Comparison of ENCODE assay signal across 11 mouse cellular contexts in the genomic region with DNA sequence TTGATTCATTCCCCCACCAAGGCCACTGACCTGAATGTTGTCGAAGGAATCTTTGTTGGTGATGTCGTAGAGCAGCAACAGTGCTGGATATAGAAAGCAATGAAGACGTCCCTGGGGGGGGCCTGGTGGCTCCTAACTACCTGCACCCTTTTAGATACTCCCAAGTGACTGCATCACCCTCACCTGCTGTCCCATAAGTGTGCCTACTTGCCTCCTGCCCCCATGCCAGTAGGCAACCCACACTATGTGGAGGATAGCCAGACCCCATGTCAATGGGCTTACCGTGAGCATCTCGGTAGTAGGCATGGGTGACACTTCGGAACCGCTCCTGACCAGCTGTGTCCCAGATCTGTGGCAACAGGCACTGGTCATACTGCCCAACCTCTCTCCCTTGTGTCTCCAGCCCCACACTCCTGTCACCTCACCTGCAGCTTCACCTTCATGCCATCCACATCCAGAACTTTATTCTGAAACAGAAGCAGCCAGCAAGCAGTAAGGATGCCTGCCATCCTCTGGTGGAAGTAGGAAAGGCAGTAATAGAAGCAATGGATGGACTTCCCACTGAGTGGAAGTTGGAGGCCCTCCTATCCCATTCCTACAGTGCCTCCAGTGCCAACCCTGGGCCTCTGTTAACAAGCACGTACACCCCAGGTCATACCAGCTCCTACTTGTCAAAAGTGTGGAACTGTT. TPM values are rescaled to one million over a fixed set of nuclear protein-coding genes. Genes with fewer than 3 reads are reported as not detected.
DNase-seq lines count a peak whose midpoint lies in the region; ATAC-seq and TF ChIP-seq lines count a peak whose summit lies in the region.
"Had no signal": no experiment of that assay in that cellular context is flagged by ENCODE, and none has a peak within 500 bp of the region (broad histone marks: within the 10 kb centered on the region; RNA-seq: fewer than 3 reads in every experiment).

No protein-coding gene starts in this region.

- intact Hi-C loops in left cerebral cortex, adult 2 months (cut with DNase I) = no loop called here

- ATAC-seq in hindbrain, embryonic 16.5 days = no peak

- peak in 1 of 2 experiments; percentile 12 for DNase-seq in left cerebral cortex, adult 2 months (ENCODE audit: extremely low spot score in 1 of 2, low spot score in 2 of 2)
- no peak for DNase-seq in left cerebral cortex, adult 9 months (ENCODE audit: low spot score in 2 of 2)
- DNase-seq in right cerebral cortex, adult 18-20 months = no peak
- no peak for DNase-seq in spleen, adult 18-20 months
- DNase-seq in cerebellum, adult 9-11 months = no peak
- DNase-seq: adrenal gland, postnatal 25 days; kidney, adult 11 months; right cerebral cortex, postnatal 4 days had no signal

- H3K4me2 ChIP-seq in hindbrain, embryonic 16.5 days (ENCODE audit: low read length) = peak overlapping the region; percentile 71
- H3K4me2 ChIP-seq in myocyte (ENCODE audit: low read depth) = peak overlapping the region; percentile 95

- 0 out of 2 replicates have a peak, but pooled peaks have one; percentile 3 for TF ChIP-seq POLR2A in cortical plate, adult 2 months (IDR thresholded peaks at IDR 0.05; ENCODE audit: extremely low read depth, insufficient read depth, low read length)
- TF ChIP-seq POLR2A in myocyte (IDR thresholded peaks at IDR 0.05; ENCODE audit: insufficient read length, low read depth) = peak; percentile 28

- peak overlapping the region; percentile 13; the same call in 1 of the 2 replicates for H3K4me3 ChIP-seq in left cerebral cortex, adult 2 months
- H3K4me3 ChIP-seq in cortical plate, adult 2 months (ENCODE audit: insufficient read depth, low read length) = no peak overlapping the region; the same call in 1 of the 2 replicates
- H3K4me3 ChIP-seq in hindbrain, embryonic 16.5 days (ENCODE audit: low read length) = no peak overlapping the region
- peak overlapping the region; percentile 77 for H3K4me3 ChIP-seq in myocyte

- TF ChIP-seq CTCF in left cerebral cortex, adult 2 months (IDR thresholded peaks at IDR 0.05) = peak; percentile 52
- TF ChIP-seq CTCF in cortical plate, adult 2 months (IDR thresholded peaks at IDR 0.05; ENCODE audit: extremely low read depth, insufficient read depth, low read length) = peak; percentile 36; the same call in 1 of the 2 replicates

- peak overlapping the region; percentile 70 for H3K9ac ChIP-seq in hindbrain, embryonic 16.5 days (ENCODE audit: low read depth, low read length)

- no peaks in the 10 kb centered on the region for H3K27me3 ChIP-seq in hindbrain, embryonic 16.5 days (replicated peaks; ENCODE audit: control insufficient read depth, insufficient read depth, low read length)
- no peaks in the 10 kb centered on the region for H3K27me3 ChIP-seq in myocyte (ENCODE audit: control insufficient read depth, insufficient read depth, insufficient read length)

- peak overlapping the region; percentile 19; the same call in 1 of the 2 replicates for H3K27ac ChIP-seq in left cerebral cortex, adult 2 months
- no peak overlapping the region for H3K27ac ChIP-seq in cortical plate, adult 2 months (ENCODE audit: insufficient read depth, low read length)
- H3K27ac ChIP-seq in hindbrain, embryonic 16.5 days (ENCODE audit: low read depth, low read length) = no peak overlapping the region

- H3ac ChIP-seq in myocyte (ENCODE audit: control insufficient read depth, insufficient read length) = no peak overlapping the region

- H3K79me2 ChIP-seq in myocyte (ENCODE audit: control insufficient read depth, insufficient read depth) = peaks cover 30% of the 10 kb centered on the region

- peaks cover 14% of the 10 kb centered on the region for H3K4me1 ChIP-seq in cortical plate, adult 2 months (ENCODE audit: control insufficient read depth, insufficient read depth, low read length)
- H3K4me1 ChIP-seq in hindbrain, embryonic 16.5 days (ENCODE audit: control insufficient read depth, insufficient read depth, low read depth, low read length) = peaks cover 47% of the 10 kb centered on the region

- no peaks in the 10 kb centered on the region; the same call in 1 of the 2 replicates for H3K36me3 ChIP-seq in hindbrain, embryonic 16.5 days (ENCODE audit: control insufficient read depth, insufficient read depth, low read length)
- no peaks in the 10 kb centered on the region for H3K36me3 ChIP-seq in myocyte (ENCODE audit: control insufficient read depth, insufficient read depth)

- WGBS in hindbrain, embryonic 16.5 days = 29% methylated on average over 8 of the region's 8 CpGs

- H3K9me3 ChIP-seq in hindbrain, embryonic 16.5 days (ENCODE audit: control insufficient read depth, low read length) = no peaks in the 10 kb centered on the region

TF ChIP-seq in myocyte, 11 proteins besides CTCF, POLR2A, EP300 and RAD21:
- no peak for TF ChIP-seq MAX (IDR thresholded peaks at IDR 0.05; ENCODE audit: low read depth)
- TF ChIP-seq POLR2AphosphoS2 (IDR thresholded peaks at IDR 0.05; ENCODE audit: insufficient read length, low read depth) = peak; percentile 77
- no peak for TF ChIP-seq MYOD1 (IDR thresholded peaks at IDR 0.05; ENCODE audit: control insufficient read depth in 1 of 3, insufficient read length in 2 of 3, low read depth in 2 of 3)
- TF ChIP-seq USF1 (IDR thresholded peaks at IDR 0.05; ENCODE audit: low read depth) = no peak
- no peak for TF ChIP-seq REST (IDR thresholded peaks at IDR 0.05; ENCODE audit: insufficient read depth, insufficient read length)
- TF ChIP-seq TCF12 (IDR thresholded peaks at IDR 0.05; ENCODE audit: insufficient read depth, poor library complexity, severe bottlenecking) = no peak
- no peak for TF ChIP-seq TCF3 (IDR thresholded peaks at IDR 0.05; ENCODE audit: insufficient read length, low read depth)
TF ChIP-seq in myocyte: peak in this region for 1.

RNA-seq across cellular contexts. Expression of a gene that starts 2.8 kb away (rescaled TPM):
- total RNA-seq in left cerebral cortex, adult 2 months (2021) = 10 to 100 TPM; 81.3 to 85.3 TPM
- polyA plus RNA-seq in cortical plate, adult 2 months (2012; rRNA removed) = 176 and 187 TPM in 2 replicates
- 85.9 and 94.2 TPM in 2 replicates for polyA plus RNA-seq in hindbrain, embryonic 16.5 days (2015; fragmentation: Nextera tagmentation; extraction: Ambion mirVana)
- 112 TPM for polyA plus RNA-seq in myocyte (2012; fragmentation: generic; extraction: Trizol)

RNA-seq across cellular contexts. Expression of a gene that starts 3.5 kb away (rescaled TPM):
- total RNA-seq in left cerebral cortex, adult 2 months (2021) = 10 to 100 TPM; 53.6 to 54.1 TPM
- 97.3 and 102 TPM in 2 replicates for polyA plus RNA-seq in cortical plate, adult 2 months (2012; rRNA removed)
- polyA plus RNA-seq in hindbrain, embryonic 16.5 days (2015; fragmentation: Nextera tagmentation; extraction: Ambion mirVana) = 10.9 and 13.0 TPM in 2 replicates
- polyA plus RNA-seq in myocyte (2012; fragmentation: generic; extraction: Trizol) = 0.35 TPM

RNA-seq across cellular contexts. Expression of a gene that starts 19.1 kb away (rescaled TPM):
- total RNA-seq in left cerebral cortex, adult 2 months (2021) = 10 to 100 TPM; 89.1 to 97.5 TPM
- 82.0 and 91.8 TPM in 2 replicates for polyA plus RNA-seq in cortical plate, adult 2 months (2012; rRNA removed)
- polyA plus RNA-seq in hindbrain, embryonic 16.5 days (2015; fragmentation: Nextera tagmentation; extraction: Ambion mirVana) = 26.8 and 29.9 TPM in 2 replicates
- 47.2 TPM for polyA plus RNA-seq in myocyte (2012; fragmentation: generic; extraction: Trizol)

RNA-seq across cellular contexts. Expression of a gene that starts 42.1 kb away (rescaled TPM):
- total RNA-seq in left cerebral cortex, adult 2 months (2021) = 100 to 1,000 TPM; 134 to 144 TPM
- polyA plus RNA-seq in cortical plate, adult 2 months (2012; rRNA removed) = 106 and 109 TPM in 2 replicates
- 43.6 and 44.6 TPM in 2 replicates for polyA plus RNA-seq in hindbrain, embryonic 16.5 days (2015; fragmentation: Nextera tagmentation; extraction: Ambion mirVana)
- 0.16 TPM for polyA plus RNA-seq in myocyte (2012; fragmentation: generic; extraction: Trizol)

RNA-seq across cellular contexts. Expression of a gene that starts 51.6 kb away (rescaled TPM):
- total RNA-seq in left cerebral cortex, adult 2 months (2021) = 10 to 100 TPM; 34.5 to 37.1 TPM
- polyA plus RNA-seq in cortical plate, adult 2 months (2012; rRNA removed) = 37.0 and 39.1 TPM in 2 replicates
- 36.2 and 39.3 TPM in 2 replicates for polyA plus RNA-seq in hindbrain, embryonic 16.5 days (2015; fragmentation: Nextera tagmentation; extraction: Ambion mirVana)
- 16.5 TPM for polyA plus RNA-seq in myocyte (2012; fragmentation: generic; extraction: Trizol)

Comparison
In these comparisons a context has a peak if more than half of its experiments do, and no peak if none do; other contexts are left out.
1. H3K4me3 ChIP-seq: peak in left cerebral cortex, adult 2 months (single experiment) and myocyte (single experiment); none in cortical plate, adult 2 months (single experiment) and hindbrain, embryonic 16.5 days (single experiment).